Mouse (Mus musculus) embryonic facial prominence, embryonic 15.5 days (tissue): ENCODE data around the gene Atp6v1g3. TPM values are rescaled to one million over a fixed set of nuclear protein-coding genes. Genes with fewer than 3 reads are reported as not detected.

Experiments
- ATAC-seq: fragments of 200-750 bp; cut with Nextera tagmentation; 2 replicates; pipeline ENCODE4 v1.8.0; 2017; ENCODE audit warnings: low read depth, moderate TSS enrichment; ENCODE audit not compliant: insufficient number of reproducible peaks, low FRiP score, low TSS enrichment
- H3K27ac ChIP-seq: fragments of 300-500 bp; sonication (generic); replicated peaks from 2 replicates; pipeline ENCODE4 v1.5.1; 2015; ENCODE audit warnings: mild to moderate bottlenecking, inconsistent platforms
- H3K27me3 ChIP-seq: fragments of 300-500 bp; sonication (generic); 2 replicates; pipeline ENCODE4 v1.6.1; 2015; ENCODE audit warnings: inconsistent platforms
- H3K36me3 ChIP-seq: fragments of 300-500 bp; sonication (generic); 2 replicates; pipeline ENCODE4 v1.6.1; 2015; ENCODE audit warnings: mild to moderate bottlenecking, inconsistent platforms
- H3K4me1 ChIP-seq: fragments of 300-500 bp; sonication (generic); 2 replicates; pipeline ENCODE4 v1.6.1; 2015; ENCODE audit warnings: inconsistent platforms
- H3K4me2 ChIP-seq: fragments of 300-500 bp; sonication (generic); replicated peaks from 2 replicates; pipeline ENCODE4 v1.6.1; 2015; ENCODE audit warnings: mild to moderate bottlenecking, inconsistent platforms
- H3K4me3 ChIP-seq: fragments of 300-500 bp; sonication (generic); replicated peaks from 2 replicates; pipeline ENCODE4 v1.5.1; 2015; ENCODE audit warnings: mild to moderate bottlenecking, inconsistent platforms
- H3K9ac ChIP-seq: fragments of 300-500 bp; sonication (generic); 2 replicates; pipeline ENCODE4 v1.6.1; 2015; ENCODE audit warnings: inconsistent platforms
- H3K9me3 ChIP-seq: fragments of 300-500 bp; sonication (generic); replicated peaks from 2 replicates; pipeline ENCODE4 v1.6.1; 2016; ENCODE audit warnings: inconsistent platforms
- WGBS: fragments of 180-500 bp; shearing (Covaris S2); methylation state at CpG from one replicate; pipeline ENCODE4 v1.1.7; 2015; 5-methylcytosine and 5-hydroxymethylcytosine counted together
- polyA plus RNA-seq: library from polyadenylated mRNA; unstranded; fragments of >200 nt; fragmentation: Nextera tagmentation; extraction: Ambion mirVana; gene quantifications from 2 replicates; pipeline ENCODE4 v1.2.1, GENCODE M21; 2015

Gene Atp6v1g3
- 0.45 and 0.75 TPM in 2 replicates for polyA plus RNA-seq

DNA sequence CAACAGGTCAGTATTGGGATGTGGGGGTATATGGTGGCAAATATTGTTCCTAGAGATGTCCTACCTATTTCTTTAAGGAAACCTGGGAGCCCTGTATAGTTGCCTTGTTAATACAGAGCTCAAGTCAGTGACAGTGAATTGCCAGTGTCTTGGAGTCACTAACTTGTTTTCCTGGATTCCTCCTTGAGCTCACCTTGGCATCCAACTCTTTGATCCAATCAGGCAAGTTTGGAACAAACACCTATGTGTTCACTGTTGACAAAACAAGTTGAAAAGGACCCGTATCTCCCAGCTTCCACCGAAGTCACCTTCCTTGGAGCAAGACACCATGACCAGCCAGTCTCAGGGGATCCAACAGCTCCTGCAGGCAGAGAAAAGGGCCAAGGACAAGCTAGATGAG lies at the start of gene Atp6v1g3:
TSS of gene Atp6v1g3 (plus strand) at position 301 of the 400 bp plus-strand sequence.
- no peak within 1 kb of the TSS for H3K4me2 ChIP-seq
- H3K36me3 ChIP-seq: no peaks in the 10 kb centered on the region
- H3K4me1 ChIP-seq: no peaks in the 10 kb centered on the region
- H3K27ac ChIP-seq: no peak within 1 kb of the TSS
- H3K9me3 ChIP-seq: no peaks in the 10 kb centered on the region
- H3K9ac ChIP-seq: no peak within 1 kb of the TSS
- H3K4me3 ChIP-seq: no peak within 1 kb of the TSS
- no peaks in the 10 kb centered on the region for H3K27me3 ChIP-seq
- 78% methylated on average over 2 of the region's 2 CpGs for WGBS
- ATAC-seq: no peak

DNA sequence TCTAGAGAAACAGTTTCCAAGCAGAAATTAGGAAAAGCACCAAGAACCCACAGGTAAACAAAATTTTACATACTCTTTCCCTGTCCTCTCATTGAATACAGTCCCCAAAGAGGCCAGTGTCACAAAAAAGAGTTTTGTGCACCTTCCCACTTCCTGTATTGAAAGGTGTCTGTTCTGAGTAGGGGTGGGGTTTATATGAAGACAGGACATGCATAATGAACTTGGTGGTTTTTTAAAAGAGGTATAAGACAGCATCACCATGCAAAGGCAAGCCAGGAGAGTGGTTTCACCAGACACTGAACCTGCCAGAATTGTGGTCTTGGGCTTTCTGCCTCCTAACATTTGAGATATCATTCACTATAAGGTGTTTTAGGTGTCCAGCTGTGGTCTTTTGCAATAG lies 40.5 kb upstream of the Atp6v1g3 start:
- Histone ChIP-seq H3K27me3 (no peaks in the 10 kb centered on the region), H3K4me3 (no peak overlapping the region), H3K9me3 (no peaks in the 10 kb centered on the region), H3K27ac (no peak overlapping the region), H3K36me3 (no peaks in the 10 kb centered on the region), H3K4me2 (no peak overlapping the region), H3K4me1 (no peaks in the 10 kb centered on the region), H3K9ac (no peak overlapping the region)
- no peak for ATAC-seq

- no peak for ATAC-seq
- 90% methylated on average over 2 of the region's 2 CpGs for WGBS
Observed at GRCm38 (mm10) chr1:138237252-138237651, 36.3 kb upstream of the Atp6v1g3 start.

GRCm38 (mm10) chr1:138243947-138244346 lies 29.6 kb upstream of the Atp6v1g3 start:
- H3K9me3 ChIP-seq: no peaks in the 10 kb centered on the region
- no peak overlapping the region for H3K4me2 ChIP-seq
- ATAC-seq: no peak
- no peaks in the 10 kb centered on the region for H3K27me3 ChIP-seq
- peaks cover 3% of the 10 kb centered on the region; the same call in 1 of the 2 replicates for H3K4me1 ChIP-seq
- H3K4me3 ChIP-seq: no peak overlapping the region
- H3K36me3 ChIP-seq: no peaks in the 10 kb centered on the region
- H3K27ac ChIP-seq: no peak overlapping the region
- H3K9ac ChIP-seq: no peak overlapping the region
- WGBS: 35% methylated on average over 5 of the region's 5 CpGs

More at GRCm38 (mm10) chr1:138237252-138237651, 36.3 kb upstream of the Atp6v1g3 start:
- no peaks in the 10 kb centered on the region for H3K27me3 ChIP-seq
- H3K36me3 ChIP-seq: no peaks in the 10 kb centered on the region
- no peak overlapping the region for H3K27ac ChIP-seq
- H3K4me1 ChIP-seq: no peaks in the 10 kb centered on the region
- H3K9ac ChIP-seq: no peak overlapping the region
- H3K9me3 ChIP-seq: no peaks in the 10 kb centered on the region
- no peak overlapping the region for H3K4me3 ChIP-seq
- H3K4me2 ChIP-seq: no peak overlapping the region

- Histone ChIP-seq H3K36me3 (no peaks in the 10 kb centered on the region), H3K4me3 (no peak overlapping the region), H3K4me1 (peaks cover 3% of the 10 kb centered on the region; the same call in 1 of the 2 replicates), H3K27me3 (no peaks in the 10 kb centered on the region), H3K9ac (no peak overlapping the region), H3K9me3 (no peaks in the 10 kb centered on the region), H3K4me2 (no peak overlapping the region), H3K27ac (no peak overlapping the region)
- 28% methylated on average over 7 of the region's 7 CpGs for WGBS
- ATAC-seq: no peak
Observed at GRCm38 (mm10) chr1:138244485-138244884, 29.1 kb upstream of the Atp6v1g3 start.

DNA sequence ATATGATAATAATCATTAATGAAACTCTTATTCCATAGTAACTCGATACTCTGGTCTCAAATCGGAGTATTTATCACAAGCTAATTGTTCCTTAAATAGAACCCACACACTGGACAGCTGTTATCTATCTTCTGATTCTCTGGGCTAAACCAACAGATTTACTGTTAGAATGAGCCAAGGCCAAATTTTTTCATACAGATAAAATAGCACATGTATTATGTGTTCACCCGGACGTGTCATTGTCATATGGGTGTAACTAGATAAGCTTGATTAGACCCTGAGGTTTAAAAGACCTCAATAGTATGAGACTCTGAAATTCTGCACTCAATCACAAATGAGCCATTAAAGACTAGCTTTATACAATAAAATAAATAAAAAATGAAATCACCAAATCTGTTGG lies 28.4 kb upstream of the Atp6v1g3 start:
- peaks cover 3% of the 10 kb centered on the region; the same call in 1 of the 2 replicates for H3K4me1 ChIP-seq
- H3K4me2 ChIP-seq: no peak overlapping the region
- ATAC-seq: no peak
- H3K27ac ChIP-seq: no peak overlapping the region
- no peak overlapping the region for H3K9ac ChIP-seq
- no peaks in the 10 kb centered on the region for H3K9me3 ChIP-seq
- WGBS: 42% methylated on average over 4 of the region's 4 CpGs
- H3K36me3 ChIP-seq: no peaks in the 10 kb centered on the region
- no peaks in the 10 kb centered on the region for H3K27me3 ChIP-seq
- no peak overlapping the region for H3K4me3 ChIP-seq

- Histone ChIP-seq H3K36me3 (no peaks in the 10 kb centered on the region), H3K27me3 (no peaks in the 10 kb centered on the region), H3K27ac (no peak overlapping the region), H3K4me1 (peaks cover 3% of the 10 kb centered on the region; the same call in 1 of the 2 replicates), H3K9me3 (no peaks in the 10 kb centered on the region), H3K4me2 (no peak overlapping the region), H3K9ac (no peak overlapping the region), H3K4me3 (no peak overlapping the region)
- 55% methylated on average over 3 of the region's 3 CpGs for WGBS
- no peak for ATAC-seq
Observed at GRCm38 (mm10) chr1:138245533-138245932, 28.0 kb upstream of the Atp6v1g3 start.

DNA sequence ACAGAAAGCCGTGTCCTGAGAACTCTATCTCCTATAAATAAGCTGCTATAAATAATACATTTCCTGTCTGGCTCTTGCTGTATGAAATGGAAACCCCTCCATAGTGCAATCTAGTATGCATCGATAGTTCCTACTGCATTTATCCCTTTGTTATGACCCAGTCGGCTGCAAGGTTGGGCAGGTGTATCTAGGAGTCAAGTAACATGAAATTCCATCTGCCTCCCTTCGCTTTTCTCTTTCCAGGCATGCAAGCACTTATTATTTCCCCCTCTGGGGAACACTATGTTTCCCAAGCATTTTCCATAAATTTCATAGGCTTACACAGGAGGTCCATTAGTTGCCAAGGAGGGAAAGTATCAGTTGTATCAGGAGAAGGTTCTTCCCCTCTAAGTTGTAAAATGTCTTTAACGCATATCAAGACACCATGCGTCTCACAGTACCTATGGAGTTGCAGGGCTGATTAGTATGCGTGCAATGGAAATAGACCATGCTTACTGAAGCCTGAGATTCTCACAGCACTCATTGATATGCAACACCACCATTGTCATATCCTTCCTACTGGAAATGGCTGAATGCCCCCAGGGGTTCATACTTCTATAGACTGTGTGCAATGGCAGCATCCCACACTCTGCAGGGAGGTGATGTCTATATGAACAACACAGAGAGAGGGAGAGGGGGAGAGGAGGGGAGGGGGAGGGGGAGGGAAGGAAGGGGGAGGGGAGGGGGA lies 26.9 kb upstream of the Atp6v1g3 start:
- 59% methylated on average over 7 of the region's 7 CpGs for WGBS
- Histone ChIP-seq H3K4me3 (no peak overlapping the region), H3K36me3 (no peaks in the 10 kb centered on the region), H3K9ac (no peak overlapping the region), H3K4me1 (peaks cover 3% of the 10 kb centered on the region; the same call in 1 of the 2 replicates), H3K9me3 (no peaks in the 10 kb centered on the region), H3K4me2 (no peak overlapping the region), H3K27ac (no peak overlapping the region), H3K27me3 (no peaks in the 10 kb centered on the region)
- ATAC-seq: no peak

GRCm38 (mm10) chr1:138247699-138248483 lies 25.6 kb upstream of the Atp6v1g3 start:
- Histone ChIP-seq H3K4me3 (no peak overlapping the region), H3K27me3 (no peaks in the 10 kb centered on the region), H3K27ac (no peak overlapping the region), H3K4me1 (peaks cover 3% of the 10 kb centered on the region; the same call in 1 of the 2 replicates), H3K4me2 (no peak overlapping the region), H3K9me3 (no peaks in the 10 kb centered on the region), H3K9ac (no peak overlapping the region), H3K36me3 (no peaks in the 10 kb centered on the region)
- no peak for ATAC-seq
- 42% methylated on average over 8 of the region's 8 CpGs for WGBS

DNA sequence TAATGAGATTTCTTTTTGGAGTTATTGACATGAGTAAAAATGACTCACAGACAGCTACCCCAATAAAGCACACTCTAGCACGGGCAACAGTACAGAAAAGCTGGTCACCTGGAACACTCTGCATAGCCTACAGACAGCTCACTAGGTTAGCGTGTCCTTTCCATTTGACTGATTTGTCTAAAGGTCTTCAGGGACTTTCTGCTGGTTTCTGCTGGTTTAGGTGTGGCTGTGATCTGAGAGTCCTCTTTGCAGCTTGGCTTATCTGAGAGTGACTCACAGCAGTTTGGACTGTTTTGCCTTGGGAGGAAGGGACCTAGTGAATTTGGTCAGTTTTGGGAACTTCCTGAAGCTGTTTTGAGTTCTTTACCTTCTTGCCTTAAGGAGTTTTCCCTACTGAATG lies 24.8 kb upstream of the Atp6v1g3 start:
- Histone ChIP-seq H3K4me2 (no peak overlapping the region), H3K9ac (no peak overlapping the region), H3K4me3 (no peak overlapping the region), H3K4me1 (peaks cover 3% of the 10 kb centered on the region; the same call in 1 of the 2 replicates), H3K27me3 (no peaks in the 10 kb centered on the region), H3K36me3 (no peaks in the 10 kb centered on the region), H3K9me3 (no peaks in the 10 kb centered on the region), H3K27ac (no peak overlapping the region)
- 87% methylated on average over 2 of the region's 2 CpGs for WGBS
- ATAC-seq: no peak

- 66% methylated on average over 2 of the region's 2 CpGs for WGBS
- Histone ChIP-seq H3K27me3 (no peaks in the 10 kb centered on the region), H3K9ac (no peak overlapping the region), H3K9me3 (no peaks in the 10 kb centered on the region), H3K4me1 (no peaks in the 10 kb centered on the region), H3K36me3 (no peaks in the 10 kb centered on the region), H3K4me2 (no peak overlapping the region), H3K27ac (no peak overlapping the region), H3K4me3 (no peak overlapping the region)
- no peak for ATAC-seq
Observed at GRCm38 (mm10) chr1:138250951-138251350, 22.6 kb upstream of the Atp6v1g3 start.
